Mouse (Mus musculus) G1E (cell line): ENCODE results near the gene Pex5. TPM values are rescaled to one million over a fixed set of nuclear protein-coding genes. Genes with fewer than 3 reads are reported as not detected.
"Not testable (repeated sequence)": the region's sequence is repeated elsewhere in the genome, so short reads cannot be mapped to it uniquely, and the experiment has no call there.

Experiments
- ATAC-seq: 2 replicates; pipeline ENCODE4 v1.8.0; 2016; ENCODE audit warnings: mild to moderate bottlenecking; ENCODE audit not compliant: insufficient number of reproducible peaks, poor library complexity, low FRiP score, severe bottlenecking; ENCODE audit errors: extremely low read depth
- DNase-seq: peaks from one replicate; pipeline ENCODE4 v3.0.0; 2012; ENCODE audit warnings: low spot score
- H3K27me3 ChIP-seq: 2 replicates; pipeline ENCODE4 v1.6.1; 2012; ENCODE audit warnings: mild to moderate bottlenecking, low read length, inconsistent platforms; ENCODE audit not compliant: insufficient read depth
- H3K36me3 ChIP-seq: replicated peaks from 2 replicates; pipeline ENCODE3; 2012; ENCODE audit warnings: mild to moderate bottlenecking, inconsistent platforms
- H3K4me1 ChIP-seq: 2 replicates; pipeline ENCODE4 v1.6.1; 2012; ENCODE audit warnings: low read depth, low read length, inconsistent platforms, mixed read lengths; ENCODE audit not compliant: insufficient read depth
- H3K4me3 ChIP-seq: 2 replicates; pipeline ENCODE4 v1.5.1; 2012; ENCODE audit warnings: low read depth, mild to moderate bottlenecking, inconsistent platforms, low read length, moderate library complexity, mixed read lengths
- H3K9me3 ChIP-seq: replicated peaks from 2 replicates; pipeline ENCODE4 v1.6.1; 2012; ENCODE audit warnings: inconsistent platforms
- CTCF ChIP-seq: IDR thresholded peaks from 2 replicates; pipeline ENCODE4 v1.5.1; 2012; ENCODE audit warnings: low read depth, low read length, inconsistent platforms, mixed read lengths
- GATA1 ChIP-seq: IDR thresholded peaks from 2 replicates; pipeline ENCODE4 v1.6.1; 2012; ENCODE audit warnings: borderline replicate concordance, low read length, inconsistent platforms, mixed read lengths
- GATA2 ChIP-seq: IDR thresholded peaks from 2 replicates; pipeline ENCODE4 v1.6.1; 2012; ENCODE audit warnings: low read depth, low read length, inconsistent platforms, borderline replicate concordance
- POLR2AphosphoS5 ChIP-seq: IDR thresholded peaks from 2 replicates; pipeline ENCODE4 v1.6.1; 2012; ENCODE audit warnings: low read depth, low read length, inconsistent platforms; ENCODE audit not compliant: insufficient replicate concordance
- TAL1 ChIP-seq: conservative IDR thresholded peaks from 2 replicates; pipeline ENCODE4 v1.6.1; 2012; ENCODE audit warnings: low read depth, low read length, inconsistent platforms, mixed read lengths
- polyA plus RNA-seq: library from polyadenylated mRNA; stranded (reverse); fragments of >175 nt; gene quantifications from 2 replicates; pipeline ENCODE4 v1.2.3, GENCODE M21; 2012
- total RNA-seq, 2 experiments: library from RNA; stranded (forward) in 1 of 2; stranded (reverse) in 1 of 2; fragments of 200-1000 nt in 1 of 2; fragments of >200 nt in 1 of 2; fragmentation: Nextera tagmentation in 1 of 2; gene quantifications; 2 replicates each; pipeline ENCODE4 v1.2.3; 2014 to 2017

The Pex5 gene
- total and polyA plus RNA-seq, 3 experiments: 19.1 to 25.0 (median 22.3) TPM

DNA sequence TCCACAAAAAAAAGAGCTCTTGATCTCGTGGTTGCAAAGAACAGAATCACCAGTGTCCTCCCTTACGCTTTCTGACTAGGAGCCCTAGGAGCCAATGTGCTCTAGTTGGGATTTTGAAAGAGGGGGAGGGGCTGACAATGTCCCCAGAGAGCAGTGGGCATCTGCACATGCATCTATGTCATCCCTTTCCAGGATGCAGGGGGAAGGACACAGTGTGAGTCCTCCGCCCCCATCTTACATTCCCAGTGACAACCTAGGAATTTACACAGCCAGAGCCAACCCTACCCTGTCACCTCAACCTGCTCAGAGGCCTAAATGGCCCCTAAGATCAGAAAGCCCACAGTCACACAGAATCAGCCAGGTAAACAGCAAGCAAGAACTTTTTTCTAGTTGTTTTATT lies 15.5 kb upstream of the Pex5 start:
- Histone ChIP-seq H3K27me3 (peaks cover 39% of the 10 kb centered on the region), H3K4me3 (no peak overlapping the region), H3K36me3 (no peaks in the 10 kb centered on the region), H3K9me3 (no peaks in the 10 kb centered on the region), H3K4me1 (peaks cover 5% of the 10 kb centered on the region)
- ATAC-seq (no peak), DNase-seq (no peak)
- TF ChIP-seq CTCF (no peak), GATA2 (no peak), TAL1 (no peak), POLR2AphosphoS5 (no peak), GATA1 (no peak)

- TF ChIP-seq TAL1 (no peak), CTCF (no peak), GATA1 (no peak), GATA2 (no peak), POLR2AphosphoS5 (no peak)
- H3K4me1 ChIP-seq: peaks cover 20% of the 10 kb centered on the region
- ATAC-seq (no peak), DNase-seq (no peak)
- H3K9me3 ChIP-seq: no peaks in the 10 kb centered on the region
- no peaks in the 10 kb centered on the region for H3K36me3 ChIP-seq
- H3K4me3 ChIP-seq: no peak overlapping the region
- peaks cover 24% of the 10 kb centered on the region; the same call in 1 of the 2 replicates for H3K27me3 ChIP-seq
Measured at GRCm38 (mm10) chr6:124427791-124428576, 13.1 kb upstream of the Pex5 start.

DNA sequence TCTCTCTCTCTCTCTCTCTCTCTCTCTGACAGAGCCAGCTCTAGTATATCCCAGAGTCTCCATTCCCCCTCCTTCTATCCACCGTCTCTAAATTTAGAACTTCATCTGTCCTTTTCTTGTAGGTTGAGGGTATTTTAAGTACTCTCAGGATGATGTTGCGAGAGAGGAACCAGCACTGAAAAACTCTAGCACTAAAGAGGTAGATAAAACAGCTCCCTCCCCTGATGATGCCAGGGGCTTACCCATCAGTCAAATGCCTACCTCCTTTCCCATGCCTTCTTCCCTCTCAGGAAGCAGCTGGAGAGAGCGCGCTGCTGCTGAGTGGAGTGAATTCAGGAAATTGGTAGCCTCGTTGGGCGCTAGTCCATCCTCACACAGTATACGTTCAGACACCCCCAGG lies 12.4 kb upstream of the Pex5 start:
- H3K4me1 ChIP-seq: peaks cover 20% of the 10 kb centered on the region
- no peak for DNase-seq
- no peak for TF ChIP-seq CTCF
- TF ChIP-seq POLR2AphosphoS5: no peak
- TF ChIP-seq TAL1: no peak
- no peak for TF ChIP-seq GATA2
- TF ChIP-seq GATA1: no peak
- H3K36me3 ChIP-seq: no peaks in the 10 kb centered on the region
- no peak overlapping the region for H3K4me3 ChIP-seq
- H3K9me3 ChIP-seq: no peaks in the 10 kb centered on the region
- peaks cover 18% of the 10 kb centered on the region; the same call in 1 of the 2 replicates for H3K27me3 ChIP-seq
- no peak for ATAC-seq

DNA sequence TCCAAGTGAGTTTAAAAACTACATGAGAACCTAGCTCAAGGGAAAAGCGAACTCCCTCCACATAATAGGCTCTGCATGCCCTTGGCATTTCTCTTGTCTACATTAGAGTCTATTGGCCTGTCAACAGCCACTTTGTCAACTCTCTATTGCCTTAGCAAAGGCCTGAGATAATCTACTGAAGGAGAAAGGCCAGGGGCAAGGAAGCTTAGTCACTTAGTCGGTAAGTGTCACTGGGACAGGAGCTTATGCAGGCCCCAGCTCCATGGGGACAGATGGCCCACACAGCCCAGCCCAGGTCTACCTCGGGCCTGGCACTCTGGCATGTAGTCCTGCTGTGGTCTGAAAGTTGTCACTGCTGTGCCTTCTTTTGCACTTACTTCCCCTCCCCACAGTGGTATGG lies 11.7 kb upstream of the Pex5 start:
- no peaks in the 10 kb centered on the region for H3K36me3 ChIP-seq
- TF ChIP-seq GATA1 (no peak), CTCF (no peak)
- H3K9me3 ChIP-seq: no peaks in the 10 kb centered on the region; the same call in 1 of the 2 replicates
- peaks cover 18% of the 10 kb centered on the region; the same call in 1 of the 2 replicates for H3K27me3 ChIP-seq
- peaks cover 20% of the 10 kb centered on the region for H3K4me1 ChIP-seq
- ATAC-seq (no peak), DNase-seq (no peak)
- no peak overlapping the region for H3K4me3 ChIP-seq

GRCm38 (mm10) chr6:124425523-124425922 lies 10.7 kb upstream of the Pex5 start:
- peaks cover 16% of the 10 kb centered on the region; the same call in 1 of the 2 replicates for H3K27me3 ChIP-seq
- TF ChIP-seq GATA1 (no peak), POLR2AphosphoS5 (no peak), CTCF (no peak), GATA2 (no peak), TAL1 (no peak)
- no peak overlapping the region; the same call in 1 of the 2 replicates for H3K4me3 ChIP-seq
- no peaks in the 10 kb centered on the region; the same call in 1 of the 2 replicates for H3K9me3 ChIP-seq
- peaks cover 20% of the 10 kb centered on the region for H3K4me1 ChIP-seq
- no peak for ATAC-seq
- no peak for DNase-seq
- no peaks in the 10 kb centered on the region for H3K36me3 ChIP-seq

DNA sequence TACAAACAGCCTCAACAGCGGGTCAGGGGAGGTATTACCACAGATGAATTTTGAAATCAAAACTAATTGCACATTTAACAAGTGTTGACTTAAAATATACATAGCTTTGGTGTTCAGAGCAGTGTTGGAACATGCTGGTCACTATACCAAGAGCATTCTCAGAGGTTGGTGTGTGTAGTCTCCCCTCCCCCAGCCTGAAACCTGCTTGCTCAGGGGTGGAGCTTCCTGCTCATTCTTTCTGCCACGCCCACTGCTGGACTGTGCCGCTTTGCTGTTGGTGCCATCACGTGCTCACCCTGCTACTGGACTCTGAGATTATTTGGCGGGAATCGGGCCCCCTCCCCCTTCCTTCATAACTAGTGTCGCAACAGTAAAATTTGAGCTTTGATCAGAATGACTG lies 10.2 kb upstream of the Pex5 start:
- ATAC-seq: peak; percentile 40; the same call in 1 of the 2 replicates
- not testable (repeated sequence) for DNase-seq
- peaks cover 16% of the 10 kb centered on the region; the same call in 1 of the 2 replicates for H3K27me3 ChIP-seq

More for the DNA sequence above, 10.2 kb upstream of the Pex5 start:
- not testable (repeated sequence) for H3K4me3 ChIP-seq, H3K9me3 ChIP-seq, H3K36me3 ChIP-seq
- peaks cover 20% of the 10 kb centered on the region for H3K4me1 ChIP-seq
